Mouse (Mus musculus) MEL (cell line): ENCODE measurements around the gene Mynn.

Experiments used
- CHD2 ChIP-seq: IDR thresholded peaks from 2 replicates; pipeline ENCODE4 v1.6.1; 2011; ENCODE audit warnings: low read length, improper control_type of control experiment
- CTCF ChIP-seq, 3 experiments: IDR thresholded peaks in 2 of 3; conservative IDR thresholded peaks in 1 of 3; 2 replicates each; pipeline ENCODE4 v1.5.1; 2011 to 2012; ENCODE audit warnings: low read length in 3 of 3, low read depth in 2 of 3, mild to moderate bottlenecking in 2 of 3, improper control_type of control experiment in 1 of 3, inconsistent platforms in 1 of 3, mixed read lengths in 1 of 3, moderate library complexity in 1 of 3; ENCODE audit not compliant: control insufficient read depth in 1 of 3, insufficient read depth in 1 of 3, poor library complexity in 1 of 3, severe bottlenecking in 1 of 3
- E2F4 ChIP-seq: IDR thresholded peaks from 2 replicates; pipeline ENCODE4 v1.6.1; 2011; ENCODE audit warnings: low read depth, low read length, improper control_type of control experiment, borderline replicate concordance
- ETS1 ChIP-seq: IDR thresholded peaks from 2 replicates; pipeline ENCODE4 v1.6.1; 2012; ENCODE audit warnings: low read depth, mild to moderate bottlenecking, inconsistent platforms, low read length, improper control_type of control experiment, moderate library complexity
- JUND ChIP-seq: IDR thresholded peaks from 2 replicates; pipeline ENCODE4 v1.6.1; 2011; ENCODE audit warnings: low read depth, mild to moderate bottlenecking, improper control_type of control experiment, low read length
- POLR2A ChIP-seq, 2 experiments: IDR thresholded peaks; 2 replicates each; pipeline ENCODE4 v1.6.1; 2011 to 2012; ENCODE audit warnings: low read length in 2 of 2, mild to moderate bottlenecking in 2 of 2, control low read depth in 1 of 2, improper control_type of control experiment in 1 of 2, low read depth in 1 of 2, moderate library complexity in 1 of 2; ENCODE audit not compliant: control insufficient read depth in 1 of 2, insufficient read depth in 1 of 2, poor library complexity in 1 of 2
- UBTF ChIP-seq: IDR thresholded peaks from 2 replicates; pipeline ENCODE4 v1.6.1; 2012; ENCODE audit warnings: low read depth, mild to moderate bottlenecking, inconsistent platforms, low read length, improper control_type of control experiment, moderate library complexity, borderline replicate concordance; ENCODE audit not compliant: insufficient read depth
- USF2 ChIP-seq, 2 experiments: IDR thresholded peaks; 2 replicates each; pipeline ENCODE4 v1.6.1; 2011 to 2012; ENCODE audit warnings: improper control_type of control experiment in 2 of 2, low read length in 2 of 2, borderline replicate concordance in 1 of 2, inconsistent platforms in 1 of 2, low read depth in 1 of 2, mild to moderate bottlenecking in 1 of 2; ENCODE audit not compliant: insufficient read depth in 1 of 2

GRCm38 (mm10) chr3:30553741-30554140 is 48.1 kb upstream of the Mynn start:
- TF ChIP-seq CHD2 (no peak), POLR2A (IDR thresholded peaks at IDR 0.05; ENCODE audit: control insufficient read depth in 1 of 2, insufficient read depth in 1 of 2, low read depth in 1 of 2, low read length in 2 of 2, poor library complexity in 1 of 2) (no peak), UBTF (no peak), JUND (no peak), USF2 (IDR thresholded peaks at IDR 0.05; ENCODE audit: borderline replicate concordance in 1 of 2, insufficient read depth in 1 of 2, low read depth in 1 of 2, low read length in 2 of 2) (no peak), ETS1 (no peak), CTCF (IDR thresholded peaks at IDR 0.05 in 2 of 3, conservative IDR thresholded peaks at IDR 0.05 in 1 of 3; ENCODE audit: control insufficient read depth in 1 of 3, insufficient read depth in 1 of 3, low read depth in 2 of 3, low read length in 3 of 3, poor library complexity in 1 of 3, severe bottlenecking in 1 of 3) (no peak), E2F4 (no peak)
